Mouse (Mus musculus): ENCODE measurements around the gene Vps11.
A peak's percentile ranks its signal among the peaks of the same experiment; 100 is the strongest.
"Not testable (repeated sequence)": the region's sequence is repeated elsewhere in the genome, so short reads cannot be mapped to it uniquely, and the experiment has no call there.

Vps11 gene

GRCm38 (mm10) chr9:44376141-44376540 lies 14.7 kb upstream of the Vps11 start:
- no peak for DNase-seq (ENCODE audit: low read depth, low spot score)

- no peak for DNase-seq (ENCODE audit: low read depth, low spot score)
Measured at GRCm38 (mm10) chr9:44373386-44373785, 11.9 kb upstream of the Vps11 start.

GRCm38 (mm10) chr9:44364480-44364879 lies 3.0 kb upstream of the Vps11 start:
- no peak for DNase-seq (ENCODE audit: low read depth, low spot score)

DNA sequence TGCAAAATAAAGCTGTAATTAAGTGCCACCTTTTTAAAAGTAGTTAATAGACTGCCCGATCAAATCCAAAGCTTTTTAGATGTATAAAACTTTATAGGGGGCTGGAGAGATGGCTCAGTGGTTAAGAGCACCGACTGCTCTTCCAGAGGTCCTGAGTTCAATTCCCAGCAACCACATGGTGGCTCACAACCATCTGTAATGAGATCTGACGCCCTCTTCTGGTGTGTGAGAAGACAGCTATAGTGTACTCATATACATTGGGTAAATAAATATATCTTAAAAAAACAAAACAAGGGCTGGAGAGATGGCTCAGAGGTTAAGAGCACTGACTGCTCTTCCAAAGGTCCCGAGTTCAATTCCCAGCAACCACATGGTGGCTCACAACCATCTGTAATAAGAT lies 461 bp upstream of the Vps11 start:
- not testable (repeated sequence) for DNase-seq (ENCODE audit: low read depth, low spot score)

GRCm38 (mm10) chr9:44357207-44357606 lies 4.3 kb downstream of the Vps11 start:
- DNase-seq (ENCODE audit: low read depth, low spot score) = no peak

DNA sequence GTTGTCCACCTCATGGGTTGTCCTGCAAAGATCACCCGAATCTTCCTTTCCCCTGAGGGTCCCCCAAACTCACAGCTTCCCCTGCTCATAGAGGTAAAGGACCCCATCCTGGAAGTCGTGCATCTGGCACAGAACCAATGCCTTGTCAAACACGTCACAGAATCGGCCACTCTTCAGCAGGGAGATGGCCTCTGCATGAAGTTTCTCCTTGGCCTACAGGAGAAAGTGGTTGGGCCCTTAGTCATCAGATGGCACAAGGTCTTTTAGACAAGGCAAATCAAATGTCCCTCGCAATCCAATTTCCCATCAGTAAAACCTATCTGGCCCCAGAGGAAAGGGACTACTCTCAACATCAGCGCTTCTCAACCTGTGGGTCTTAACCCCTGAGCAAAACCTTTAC lies 8.3 kb downstream of the Vps11 start:
- no peak for DNase-seq (ENCODE audit: low read depth, low spot score)

- DNase-seq (ENCODE audit: low read depth, low spot score) = no peak
Measured at GRCm38 (mm10) chr9:44352337-44352736, 9.1 kb downstream of the Vps11 start.

DNA sequence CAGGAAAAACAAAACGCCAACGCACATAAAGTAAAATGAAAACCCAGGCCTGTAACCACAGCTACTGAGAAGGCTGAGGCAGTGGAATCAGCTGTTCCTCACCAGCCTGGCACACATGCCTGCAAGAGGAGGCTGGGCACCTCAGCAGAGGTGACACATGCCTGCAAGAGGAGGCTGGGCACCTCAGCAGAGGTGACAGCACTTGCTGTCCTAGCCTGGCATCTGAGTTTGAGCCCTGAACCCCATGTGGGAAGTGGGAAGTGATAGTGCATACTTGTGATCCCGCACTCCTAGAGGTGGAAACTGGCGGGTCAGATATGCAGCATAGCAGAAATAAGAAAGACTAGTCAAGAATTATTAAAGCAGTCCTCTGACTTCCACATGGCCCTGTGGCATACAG lies 10.1 kb downstream of the Vps11 start:
- DNase-seq (ENCODE audit: low read depth, low spot score) = no peak

GRCm38 (mm10) chr9:44348546-44348945 lies 12.9 kb downstream of the Vps11 start:
- no peak for DNase-seq (ENCODE audit: low read depth, low spot score)

- DNase-seq (ENCODE audit: low read depth, low spot score) = no peak
Measured at GRCm38 (mm10) chr9:44347621-44348020, 13.8 kb downstream of the Vps11 start.

DNA sequence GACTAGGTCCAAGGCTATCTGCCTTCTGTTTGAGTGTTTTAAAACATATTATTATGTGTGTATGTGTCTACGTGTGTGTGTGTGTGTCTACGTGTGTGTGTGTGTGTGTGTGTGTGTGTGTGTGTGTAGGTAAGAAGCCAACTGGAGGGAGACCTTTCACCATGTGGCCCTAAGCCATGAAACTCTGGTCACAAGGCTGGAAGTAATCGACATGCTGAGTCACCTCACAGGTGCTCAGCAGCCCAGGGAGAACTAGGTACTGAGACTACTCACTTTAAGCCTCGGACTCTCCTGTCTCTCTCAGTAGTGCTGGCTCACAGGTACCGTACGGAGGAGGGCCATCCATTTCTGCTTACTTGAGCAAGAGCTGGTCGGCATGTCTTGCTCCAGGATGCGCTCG lies 14.3 kb downstream of the Vps11 start:
- DNase-seq (ENCODE audit: low read depth, low spot score) = no peak

- DNase-seq (ENCODE audit: low read depth, low spot score) = no peak
Measured at GRCm38 (mm10) chr9:44345570-44346433, 15.7 kb downstream of the Vps11 start.

DNA sequence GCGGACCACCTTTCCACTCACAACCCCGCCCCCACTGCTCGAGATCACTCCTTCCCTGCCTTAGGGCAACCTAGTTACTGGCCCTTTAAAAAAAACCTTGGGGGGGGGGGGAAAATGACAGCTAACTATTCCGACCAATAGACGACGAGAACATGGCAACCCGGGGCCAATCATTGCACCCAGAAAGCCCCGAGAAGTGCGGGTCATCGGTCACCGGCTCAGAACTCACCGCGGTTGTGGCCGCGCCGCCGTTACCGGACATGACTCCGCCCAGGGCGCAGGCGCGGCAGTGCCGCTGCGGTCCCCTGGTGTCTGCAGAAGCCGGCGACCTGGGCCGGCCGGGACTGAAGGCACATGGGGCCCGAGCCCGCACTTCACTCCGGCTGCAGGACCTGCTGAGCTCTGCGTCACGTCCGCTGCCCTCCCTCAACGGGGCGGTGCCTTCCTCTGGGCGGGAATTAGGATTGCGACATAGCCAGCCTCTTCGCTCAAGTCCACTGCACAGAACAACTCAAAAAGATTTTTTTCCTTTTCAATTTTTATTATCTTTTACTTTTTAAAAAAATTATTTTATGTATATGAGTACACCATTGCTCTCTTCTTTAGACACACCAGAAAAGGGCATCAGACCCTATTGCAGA lies 17.6 kb downstream of the Vps11 start, which contains the start of gene Hmbs:
TSS of gene Hmbs (minus strand) at position 448 of the 641 bp plus-strand sequence.
- peak; percentile 86 for DNase-seq (ENCODE audit: low read depth, low spot score)

- DNase-seq (ENCODE audit: low read depth, low spot score) = no peak
Measured at GRCm38 (mm10) chr9:44343290-44343689, 18.2 kb downstream of the Vps11 start.

GRCm38 (mm10) chr9:44342605-44343004 lies 18.9 kb downstream of the Vps11 start:
- no peak for DNase-seq (ENCODE audit: low read depth, low spot score)

DNA sequence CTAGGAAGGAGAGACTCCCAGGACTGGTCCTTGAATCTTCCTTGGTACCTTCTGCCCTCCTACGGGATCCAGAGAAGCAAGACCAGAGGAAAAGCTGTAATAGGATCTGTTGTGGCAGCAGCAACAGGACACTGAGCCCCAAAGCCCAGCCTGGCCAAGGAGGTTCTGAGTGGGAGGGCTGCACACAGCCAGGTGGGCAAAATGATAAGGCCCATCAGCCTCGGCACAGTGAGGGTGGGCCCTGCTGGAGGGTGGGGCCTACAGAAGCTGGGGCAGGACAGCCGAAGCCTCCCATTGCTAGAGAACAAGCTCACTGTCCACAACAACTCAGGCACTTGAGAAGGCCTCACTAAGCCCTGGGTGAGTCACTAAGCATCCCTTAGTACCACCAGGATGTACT lies 19.3 kb downstream of the Vps11 start:
- DNase-seq (ENCODE audit: low read depth, low spot score) = no peak

- no peak for DNase-seq (ENCODE audit: low read depth, low spot score)
Measured at GRCm38 (mm10) chr9:44341487-44341886, 20.0 kb downstream of the Vps11 start.

GRCm38 (mm10) chr9:44338574-44338973 lies 22.9 kb downstream of the Vps11 start:
- no peak for DNase-seq (ENCODE audit: low read depth, low spot score)

- no peak for DNase-seq (ENCODE audit: low read depth, low spot score)
Measured at GRCm38 (mm10) chr9:44337436-44338169, 23.9 kb downstream of the Vps11 start.

DNA sequence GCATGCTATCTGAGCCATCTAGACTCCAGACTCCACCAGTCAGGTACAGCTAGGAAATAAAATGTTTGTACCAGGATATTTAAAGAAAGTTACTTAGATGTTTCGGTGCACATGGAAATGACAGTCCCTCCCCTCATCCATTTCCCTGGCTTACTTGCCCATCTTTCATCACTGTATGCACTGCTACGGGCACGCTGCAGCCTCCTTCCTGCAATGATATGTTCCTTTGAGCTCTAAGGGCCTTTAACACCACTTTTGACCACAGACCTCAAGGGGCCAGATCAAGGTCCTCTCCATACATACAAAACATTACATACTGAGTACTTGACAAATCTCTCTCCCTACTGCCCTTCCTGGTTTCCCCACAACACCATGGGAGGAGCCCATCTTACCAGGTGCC lies 24.5 kb downstream of the Vps11 start:
- DNase-seq (ENCODE audit: low read depth, low spot score) = no peak

- DNase-seq (ENCODE audit: low read depth, low spot score) = not testable (repeated sequence)
Measured at GRCm38 (mm10) chr9:44336513-44336912, 25.0 kb downstream of the Vps11 start.

- DNase-seq (ENCODE audit: low read depth, low spot score) = no peak
Measured at GRCm38 (mm10) chr9:44336093-44336406, 25.4 kb downstream of the Vps11 start.
